Mouse (Mus musculus) MEL (cell line): ENCODE results near the gene Gm21973.

ENCODE experiments used
- CTCF ChIP-seq, 3 experiments: IDR thresholded peaks in 2 of 3; conservative IDR thresholded peaks in 1 of 3; 2 replicates each; pipeline ENCODE4 v1.5.1; 2011 to 2012; ENCODE audit warnings: low read length in 3 of 3, low read depth in 2 of 3, mild to moderate bottlenecking in 2 of 3, improper control_type of control experiment in 1 of 3, inconsistent platforms in 1 of 3, mixed read lengths in 1 of 3, moderate library complexity in 1 of 3; ENCODE audit not compliant: control insufficient read depth in 1 of 3, insufficient read depth in 1 of 3, poor library complexity in 1 of 3, severe bottlenecking in 1 of 3
- MAZ ChIP-seq: IDR thresholded peaks from 2 replicates; pipeline ENCODE4 v1.6.1; 2012; ENCODE audit warnings: low read depth, mild to moderate bottlenecking, inconsistent platforms, low read length, improper control_type of control experiment
- UBTF ChIP-seq: IDR thresholded peaks from 2 replicates; pipeline ENCODE4 v1.6.1; 2012; ENCODE audit warnings: low read depth, mild to moderate bottlenecking, inconsistent platforms, low read length, improper control_type of control experiment, moderate library complexity, borderline replicate concordance; ENCODE audit not compliant: insufficient read depth

DNA sequence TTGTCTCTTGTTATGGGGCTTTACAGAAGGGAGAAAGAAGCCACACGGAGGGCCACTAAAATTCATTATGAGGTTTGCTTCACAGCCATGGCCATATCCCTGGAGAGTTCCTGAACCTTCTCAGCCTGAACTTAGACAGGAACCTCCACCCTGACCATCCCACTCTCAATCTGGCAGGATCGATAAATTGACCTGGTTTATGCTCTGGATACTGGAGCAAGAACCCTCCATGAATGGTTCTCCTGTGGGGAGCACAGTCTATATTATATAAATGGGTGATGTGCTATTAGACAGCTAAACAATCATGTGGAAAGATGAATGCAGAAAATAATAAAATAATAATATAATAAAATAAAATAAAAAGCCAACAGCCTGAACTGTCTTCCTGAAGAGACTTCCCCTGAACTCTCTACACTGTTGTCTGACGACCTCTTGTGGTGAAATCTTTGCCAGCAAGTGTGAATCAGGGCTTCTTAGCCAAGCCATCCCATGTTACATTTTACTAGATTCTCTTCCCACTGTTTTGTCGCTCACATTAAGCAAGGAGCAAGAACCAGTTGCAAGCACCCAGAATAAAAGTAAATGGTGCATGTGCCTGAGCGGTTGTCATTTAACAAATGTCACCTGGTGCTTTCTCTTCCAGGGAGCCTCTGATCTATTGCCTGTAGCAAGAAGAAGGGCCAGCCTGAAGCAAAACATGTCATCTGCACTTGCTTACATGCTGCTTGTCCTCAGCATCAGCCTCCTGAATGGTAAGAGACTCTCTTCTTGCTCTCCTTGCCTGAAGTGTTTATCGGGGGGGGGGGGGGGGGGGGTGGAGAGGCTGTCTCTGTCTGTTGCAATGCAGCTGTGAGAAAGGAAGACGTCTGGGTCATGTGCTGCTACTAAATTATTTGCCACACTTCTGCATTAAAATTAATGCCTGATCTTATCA is 11.4 kb upstream of the Gm21973 start:
- TF ChIP-seq MAZ (no peak), UBTF (no peak), CTCF (IDR thresholded peaks at IDR 0.05 in 2 of 3, conservative IDR thresholded peaks at IDR 0.05 in 1 of 3; ENCODE audit: control insufficient read depth in 1 of 3, insufficient read depth in 1 of 3, low read depth in 2 of 3, low read length in 3 of 3, poor library complexity in 1 of 3, severe bottlenecking in 1 of 3) (peak; percentile 40 to 66 (median 49); a peak in 5 of 6 replicates)
